7 mouse cellular contexts compared by ENCODE assay signal in genomic region chr5:9427581-9428241, GRCm38 (mm10).
A peak's percentile ranks its signal among the peaks of the same experiment; 100 is the strongest.
DNase-seq lines count a peak whose midpoint lies in the region.

No protein-coding gene starts in this region.

- no peaks in the 10 kb centered on the region for H3K9me3 ChIP-seq in forebrain, embryonic 10.5 days

- peak; percentile 6 for DNase-seq in urinary bladder, postnatal 25 days (ENCODE audit: low spot score)
- no peak for DNase-seq in urinary bladder, postnatal 10 days (ENCODE audit: low spot score)
- DNase-seq in brain, adult 2 months (ENCODE audit: low read depth, low spot score), result peak; percentile 89
- peak; percentile 19 for DNase-seq in forebrain, embryonic 10.5 days (ENCODE audit: extremely low spot score, low spot score)
- DNase-seq in kidney, postnatal 36 days, result peak; percentile 7 to 34
- DNase-seq in mesoderm, embryonic 11.5 days (ENCODE audit: low read depth, low spot score), result peak; percentile 69
- no peak for DNase-seq in testis, postnatal 14 days (ENCODE audit: low spot score)

- H3K4me3 ChIP-seq in forebrain, embryonic 10.5 days, result no peak overlapping the region

- no peaks in the 10 kb centered on the region for H3K36me3 ChIP-seq in forebrain, embryonic 10.5 days (replicated peaks)

- H3K27me3 ChIP-seq in forebrain, embryonic 10.5 days (ENCODE audit: poor library complexity, severe bottlenecking), result no peaks in the 10 kb centered on the region

- WGBS in forebrain, embryonic 10.5 days, result 52% methylated on average over 10 of the region's 10 CpGs

- H3K27ac ChIP-seq in forebrain, embryonic 10.5 days, result no peak overlapping the region

- H3K4me1 ChIP-seq in forebrain, embryonic 10.5 days, result no peaks in the 10 kb centered on the region

Comparison
In these comparisons a context has a peak if more than half of its experiments do, and no peak if none do; other contexts are left out.
1. DNase-seq: peak in urinary bladder, postnatal 25 days (single experiment), brain, adult 2 months (single experiment), forebrain, embryonic 10.5 days (single experiment), kidney, postnatal 36 days (2 of 2) and mesoderm, embryonic 11.5 days (single experiment); none in urinary bladder, postnatal 10 days (single experiment) and testis, postnatal 14 days (single experiment).